Mouse (Mus musculus) embryonic fibroblast, embryonic 13.5 days (primary cell): ENCODE measurements around the gene Ebf1.

Experiments
- CTCF ChIP-seq: IDR thresholded peaks from 2 replicates; pipeline ENCODE4 v1.5.1; 2011; ENCODE audit warnings: mild to moderate bottlenecking, control low read depth, low read length, moderate library complexity, borderline replicate concordance; ENCODE audit not compliant: insufficient read depth
- POLR2A ChIP-seq: IDR thresholded peaks from 2 replicates; pipeline ENCODE4 v1.6.1; 2011; ENCODE audit warnings: low read depth, mild to moderate bottlenecking, control low read depth, low read length, moderate library complexity

DNA sequence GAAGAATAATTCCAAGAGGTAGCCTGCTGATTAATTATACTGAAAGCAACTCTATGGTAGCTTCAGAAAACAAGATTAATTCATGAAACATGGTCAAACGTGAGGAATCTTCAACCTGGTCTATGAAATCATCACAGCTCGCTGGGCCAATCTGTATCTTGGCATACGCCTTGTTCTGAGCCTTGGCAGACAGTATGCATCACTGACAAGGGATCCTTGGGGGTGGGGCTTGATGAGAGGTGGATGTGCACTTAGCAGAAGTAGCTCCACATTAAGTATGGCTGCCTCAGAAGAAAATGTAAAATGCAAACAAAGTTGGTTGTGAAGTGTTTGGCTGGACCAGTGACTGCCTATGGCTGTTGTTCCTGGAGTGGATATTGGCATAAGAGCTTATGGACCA lies 258.1 kb downstream of the Ebf1 start:
- no peak for TF ChIP-seq CTCF
- no peak for TF ChIP-seq POLR2A
